Mouse (Mus musculus) T-helper 1 cell (primary cell): ENCODE data around the gene Bod1l.

Experiments
- in situ Hi-C: fragments of 300-600 bp; cut with MboI, MseI; formaldehyde crosslinking; loops from one replicate; pipeline ENCODE4 v1.15.1; 2025; ENCODE audit warnings: high pct_unique_total_duplicates

Gene Bod1l

GRCm38 (mm10) chr5:41844147-41844529, at the start of gene Bod1l:
Gene Bod1l (minus strand): TSS chr5:41844315.
- in situ Hi-C loops, result loop anchor here (25.0 kb wide), 1 partner anchor 1393 kb away; the partner anchor contains the start of gene Cpeb2

GRCm38 (mm10) chr5:41893351-41893750, 49.2 kb upstream of the Bod1l start:
- in situ Hi-C loops, result loop anchor here (25.0 kb wide), 1 partner anchor 1494 kb away; no protein-coding TSS in a partner anchor

GRCm38 (mm10) chr5:41890871-41891270, 46.8 kb upstream of the Bod1l start:
- in situ Hi-C loops, result loop anchor here (25.0 kb wide), 1 partner anchor 1496 kb away; no protein-coding TSS in a partner anchor

- in situ Hi-C loops, result loop anchor here (25.0 kb wide), 1 partner anchor 1498 kb away; no protein-coding TSS in a partner anchor
Measured at GRCm38 (mm10) chr5:41889245-41889849, 45.2 kb upstream of the Bod1l start.

- in situ Hi-C loops, result loop anchor here (25.0 kb wide), 1 partner anchor 1498 kb away; no protein-coding TSS in a partner anchor
Measured at GRCm38 (mm10) chr5:41888834-41889233, 44.7 kb upstream of the Bod1l start.

- in situ Hi-C loops, result loop anchor here (25.0 kb wide), 1 partner anchor 1500 kb away; no protein-coding TSS in a partner anchor
Measured at GRCm38 (mm10) chr5:41887738-41888137, 43.6 kb upstream of the Bod1l start.

GRCm38 (mm10) chr5:41884563-41884962, 40.4 kb upstream of the Bod1l start:
- in situ Hi-C loops, result loop anchor here (25.0 kb wide), 1 partner anchor 1503 kb away; no protein-coding TSS in a partner anchor

- in situ Hi-C loops, result no loop called here
Measured at GRCm38 (mm10) chr5:41871164-41871563, 27.0 kb upstream of the Bod1l start.

GRCm38 (mm10) chr5:41855781-41856180, 11.7 kb upstream of the Bod1l start:
- in situ Hi-C loops, result no loop called here

GRCm38 (mm10) chr5:41845558-41845937, 1.4 kb upstream of the Bod1l start:
- in situ Hi-C loops, result loop anchor here (25.0 kb wide), 1 partner anchor 1392 kb away; the partner anchor contains the start of gene Cpeb2

- in situ Hi-C loops, result loop anchor here (25.0 kb wide), 1 partner anchor 1392 kb away; the partner anchor contains the start of gene Cpeb2
Measured at GRCm38 (mm10) chr5:41844820-41845557, 874 bp upstream of the Bod1l start.

GRCm38 (mm10) chr5:41843419-41844146, 532 bp downstream of the Bod1l start:
- in situ Hi-C loops, result loop anchor here (25.0 kb wide), 1 partner anchor 1394 kb away; the partner anchor contains the start of gene Cpeb2

- in situ Hi-C loops, result loop anchor here (25.0 kb wide), 1 partner anchor 1395 kb away; the partner anchor contains the start of gene Cpeb2
Measured at GRCm38 (mm10) chr5:41842681-41843080, 1.4 kb downstream of the Bod1l start.

- in situ Hi-C loops, result loop anchor here (25.0 kb wide), 1 partner anchor 1396 kb away; the partner anchor contains the start of gene Cpeb2
Measured at GRCm38 (mm10) chr5:41841735-41842134, 2.4 kb downstream of the Bod1l start.

GRCm38 (mm10) chr5:41830100-41830499, 14.0 kb downstream of the Bod1l start:
- in situ Hi-C loops, result loop anchor here (25.0 kb wide), 1 partner anchor 1407 kb away; the partner anchor contains the start of gene Cpeb2

GRCm38 (mm10) chr5:41821158-41821557, 23.0 kb downstream of the Bod1l start:
- in situ Hi-C loops, result no loop called here

- in situ Hi-C loops, result no loop called here
Measured at GRCm38 (mm10) chr5:41820530-41820929, 23.6 kb downstream of the Bod1l start.

- in situ Hi-C loops, result no loop called here
Measured at GRCm38 (mm10) chr5:41812516-41812915, 31.6 kb downstream of the Bod1l start.

- in situ Hi-C loops, result no loop called here
Measured at GRCm38 (mm10) chr5:41811279-41811678, 32.8 kb downstream of the Bod1l start.

- in situ Hi-C loops, result no loop called here
Measured at GRCm38 (mm10) chr5:41807383-41807782, 36.7 kb downstream of the Bod1l start.

- in situ Hi-C loops, result no loop called here
Measured at GRCm38 (mm10) chr5:41806176-41806575, 37.9 kb downstream of the Bod1l start.
